Mouse (Mus musculus): Measurements from ENCODE around the gene Il6st. TPM values are rescaled to one million over a fixed set of nuclear protein-coding genes. Genes with fewer than 3 reads are reported as not detected.

Il6st gene
- polyA plus RNA-seq, 1 experiment: 11.0 TPM

GRCm38 (mm10) chr13:112473757-112474755, 10.2 kb downstream of the Il6st start:
- DNase-seq (ENCODE audit: low read depth, low spot score): no peak
- WGBS: 71% methylated on average over 21 of the region's 21 CpGs

GRCm38 (mm10) chr13:112479032-112479431, 15.2 kb downstream of the Il6st start:
- no peak for DNase-seq (ENCODE audit: low read depth, low spot score)
- 79% methylated on average over 7 of the region's 7 CpGs for WGBS

- WGBS: 88% methylated on average over 15 of the region's 15 CpGs
- no peak for DNase-seq (ENCODE audit: low read depth, low spot score)
Observed at GRCm38 (mm10) chr13:112479926-112480325, 16.1 kb downstream of the Il6st start.

- no peak for DNase-seq (ENCODE audit: low read depth, low spot score)
- WGBS: 97% methylated on average over 5 of the region's 5 CpGs
Observed at GRCm38 (mm10) chr13:112482525-112482924, 18.7 kb downstream of the Il6st start.

GRCm38 (mm10) chr13:112483015-112483414, 19.1 kb downstream of the Il6st start:
- no peak for DNase-seq (ENCODE audit: low read depth, low spot score)
- 70% methylated on average over 7 of the region's 7 CpGs for WGBS

GRCm38 (mm10) chr13:112486236-112486635, 22.4 kb downstream of the Il6st start:
- WGBS: 84% methylated on average over 5 of the region's 5 CpGs
- DNase-seq (ENCODE audit: low read depth, low spot score): no peak

GRCm38 (mm10) chr13:112486676-112487075, 22.8 kb downstream of the Il6st start:
- WGBS: 93% methylated on average over 5 of the region's 5 CpGs
- no peak for DNase-seq (ENCODE audit: low read depth, low spot score)

GRCm38 (mm10) chr13:112490036-112490435, 26.2 kb downstream of the Il6st start:
- 83% methylated on average over 3 of the region's 3 CpGs for WGBS
- DNase-seq (ENCODE audit: low read depth, low spot score): no peak

- DNase-seq (ENCODE audit: low read depth, low spot score): no peak
- WGBS: 60% methylated on average over 14 of the region's 14 CpGs
Observed at GRCm38 (mm10) chr13:112491636-112492284, 27.9 kb downstream of the Il6st start.

GRCm38 (mm10) chr13:112492285-112492678, 28.4 kb downstream of the Il6st start:
- WGBS: 72% methylated on average over 1 of the region's 1 CpGs
- no peak for DNase-seq (ENCODE audit: low read depth, low spot score)

GRCm38 (mm10) chr13:112494590-112494989, 30.7 kb downstream of the Il6st start:
- 91% methylated on average over 12 of the region's 12 CpGs for WGBS

GRCm38 (mm10) chr13:112500027-112500426, 36.2 kb downstream of the Il6st start:
- DNase-seq (ENCODE audit: low read depth, low spot score): no peak
- 84% methylated on average over 4 of the region's 4 CpGs for WGBS

More at GRCm38 (mm10) chr13:112494590-112494989, 30.7 kb downstream of the Il6st start:
- no peak for DNase-seq (ENCODE audit: low read depth, low spot score)

- 50% methylated on average over 9 of the region's 9 CpGs for WGBS
- DNase-seq (ENCODE audit: low read depth, low spot score): no peak
Observed at GRCm38 (mm10) chr13:112500466-112500865, 36.6 kb downstream of the Il6st start.

GRCm38 (mm10) chr13:112503846-112504245, 40.0 kb downstream of the Il6st start:
- DNase-seq (ENCODE audit: low read depth, low spot score): no peak
- 93% methylated on average over 13 of the region's 13 CpGs for WGBS

- no peak for DNase-seq (ENCODE audit: low read depth, low spot score)
- 85% methylated on average over 6 of the region's 6 CpGs for WGBS
Observed at GRCm38 (mm10) chr13:112505436-112505835, 41.6 kb downstream of the Il6st start.

- WGBS: 79% methylated on average over 13 of the region's 13 CpGs
- no peak for DNase-seq (ENCODE audit: low read depth, low spot score)
Observed at GRCm38 (mm10) chr13:112506766-112507165, 42.9 kb downstream of the Il6st start.

- no peak for DNase-seq (ENCODE audit: low read depth, low spot score)
- 77% methylated on average over 13 of the region's 13 CpGs for WGBS
Observed at GRCm38 (mm10) chr13:112507691-112508090, 43.8 kb downstream of the Il6st start.

- no peak for DNase-seq (ENCODE audit: low read depth, low spot score)
- WGBS: 86% methylated on average over 5 of the region's 5 CpGs
Observed at GRCm38 (mm10) chr13:112508487-112508886, 44.6 kb downstream of the Il6st start.

- peak; percentile 28 for DNase-seq (ENCODE audit: low read depth, low spot score)
- WGBS: 16% methylated on average over 4 of the region's 4 CpGs
Observed at GRCm38 (mm10) chr13:112509465-112509864, 45.6 kb downstream of the Il6st start.

- WGBS: 80% methylated on average over 19 of the region's 19 CpGs
- no peak for DNase-seq (ENCODE audit: low read depth, low spot score)
Observed at GRCm38 (mm10) chr13:112510437-112511212, 46.8 kb downstream of the Il6st start.
